Comparison of ENCODE assay signal across 11 mouse cellular contexts in genomic region chr4:107811006-107811405, GRCm38 (mm10).
"Had no signal": no experiment of that assay in that cellular context is flagged by ENCODE, and none has a peak within 500 bp of the region (broad histone marks: within the 10 kb centered on the region; RNA-seq: fewer than 3 reads in every experiment).

No protein-coding gene starts in this region.

- H3K4me1 ChIP-seq: limb, embryonic 12.5 days; lung, embryonic 15.5 days had no signal

- H3K27ac ChIP-seq: layer of hippocampus, adult 2 months; limb, embryonic 12.5 days; lung, embryonic 15.5 days; macrophage had no signal

- H3K4me2 ChIP-seq: limb, embryonic 12.5 days; lung, embryonic 15.5 days had no signal

- H3K36me3 ChIP-seq: limb, embryonic 12.5 days; lung, embryonic 15.5 days had no signal

- DNase-seq: kidney, adult 18-20 months; kidney, postnatal 10 days; kidney, postnatal 4 days; lung, postnatal 14 days; right cerebral cortex, postnatal 14 days; thymus, adult 18-20 months; thymus, postnatal 14 days had no signal

- H3K27me3 ChIP-seq: limb, embryonic 12.5 days; lung, embryonic 15.5 days had no signal

- H3K9ac ChIP-seq: limb, embryonic 12.5 days; lung, embryonic 15.5 days had no signal

- H3K4me3 ChIP-seq: layer of hippocampus, adult 2 months; limb, embryonic 12.5 days; lung, embryonic 15.5 days had no signal

- H3K9me3 ChIP-seq: limb, embryonic 12.5 days; lung, embryonic 15.5 days had no signal
